Mouse (Mus musculus) 416B (cell line): ENCODE results near the gene Slamf6.
"Not testable (repeated sequence)": the region's sequence is repeated elsewhere in the genome, so short reads cannot be mapped to it uniquely, and the experiment has no call there.

Experiments
- DNase-seq: peaks from one replicate; pipeline ENCODE4 v3.0.0; 2011; ENCODE audit warnings: low read depth

The Slamf6 gene

GRCm38 (mm10) chr1:171917305-171918039 is at the start of gene Slamf6:
Gene Slamf6, plus strand, starts transcription at chr1:171917515.
- no peak for DNase-seq

GRCm38 (mm10) chr1:171886989-171887388 is 30.3 kb upstream of the Slamf6 start:
- DNase-seq, result no peak

GRCm38 (mm10) chr1:171895364-171895763 is 22.0 kb upstream of the Slamf6 start, which contains the start of gene Gm10521:
Gene Gm10521, plus strand, starts transcription at chr1:171895664.
- not testable (repeated sequence) for DNase-seq

- DNase-seq, result no peak
These were observed 13.3 kb upstream of the Slamf6 start for GRCm38 (mm10) chr1:171904011-171904410.

- DNase-seq, result no peak
These were observed 1.5 kb upstream of the Slamf6 start for GRCm38 (mm10) chr1:171915638-171916458.

- no peak for DNase-seq
These were observed 1.0 kb downstream of the Slamf6 start for GRCm38 (mm10) chr1:171918136-171918920.

- DNase-seq, result no peak
These were observed 1.9 kb downstream of the Slamf6 start for GRCm38 (mm10) chr1:171919193-171919592.

- no peak for DNase-seq
These were observed 2.7 kb downstream of the Slamf6 start for GRCm38 (mm10) chr1:171919901-171920510.

- DNase-seq, result peak; percentile 36
These were observed 3.8 kb downstream of the Slamf6 start for GRCm38 (mm10) chr1:171920989-171921621.

GRCm38 (mm10) chr1:171921641-171922040 is 4.3 kb downstream of the Slamf6 start:
- DNase-seq, result no peak

GRCm38 (mm10) chr1:171922844-171923243 is 5.5 kb downstream of the Slamf6 start:
- DNase-seq, result no peak

- no peak for DNase-seq
These were observed 7.6 kb downstream of the Slamf6 start for GRCm38 (mm10) chr1:171924900-171925299.

- DNase-seq, result no peak
These were observed 16.5 kb downstream of the Slamf6 start for GRCm38 (mm10) chr1:171933851-171934250.

GRCm38 (mm10) chr1:171938952-171939948 is 21.9 kb downstream of the Slamf6 start:
- no peak for DNase-seq

- no peak for DNase-seq
These were observed 23.3 kb downstream of the Slamf6 start for GRCm38 (mm10) chr1:171940626-171941025.

GRCm38 (mm10) chr1:171946447-171946995 is 29.2 kb downstream of the Slamf6 start:
- no peak for DNase-seq

- no peak for DNase-seq
These were observed 31.0 kb downstream of the Slamf6 start for GRCm38 (mm10) chr1:171948161-171948945.

- no peak for DNase-seq
These were observed 31.7 kb downstream of the Slamf6 start for GRCm38 (mm10) chr1:171948946-171949508.

- DNase-seq, result no peak
These were observed 37.8 kb downstream of the Slamf6 start for GRCm38 (mm10) chr1:171955071-171955470.
